Mouse (Mus musculus): Measurements from ENCODE around the gene Psmb5. TPM values are rescaled to one million over a fixed set of nuclear protein-coding genes. Genes with fewer than 3 reads are reported as not detected.

The Psmb5 gene
- polyA plus RNA-seq, 1 experiment from 2014 or later: 399 TPM

GRCm38 (mm10) chr14:54603038-54603654 lies 14.7 kb downstream of the Psmb5 start:
- Histone ChIP-seq H3K27ac (peak overlapping the region; percentile 92), H3K4me1 (peaks cover 29% of the 10 kb centered on the region), H3K36me3 (replicated peaks) (no peaks in the 10 kb centered on the region; the same call in 1 of the 2 replicates), H3K9ac (peak overlapping the region; percentile 78), H3K4me3 (replicated peaks) (peak overlapping the region; percentile 67), H3K27me3 (no peaks in the 10 kb centered on the region), H3K4me2 (peak overlapping the region; percentile 55), H3K9me3 (no peaks in the 10 kb centered on the region)
- under 1% methylated on average over 46 of the region's 46 CpGs for WGBS
- ATAC-seq (ENCODE audit: low FRiP score): peak; percentile 100

- H3K9ac ChIP-seq: peak overlapping the region; percentile 78
- H3K4me1 ChIP-seq: peaks cover 29% of the 10 kb centered on the region
- peak overlapping the region; percentile 92 for H3K27ac ChIP-seq
- no peaks in the 10 kb centered on the region for H3K9me3 ChIP-seq
- H3K27me3 ChIP-seq: no peaks in the 10 kb centered on the region
- H3K4me3 ChIP-seq (replicated peaks): peak overlapping the region; percentile 67
- H3K4me2 ChIP-seq: peak overlapping the region; percentile 55
- 49% methylated on average over 4 of the region's 4 CpGs for WGBS
- no peaks in the 10 kb centered on the region; the same call in 1 of the 2 replicates for H3K36me3 ChIP-seq (replicated peaks)
- ATAC-seq (ENCODE audit: low FRiP score): peak; percentile 15; the same call in 1 of the 2 replicates
Measured at GRCm38 (mm10) chr14:54602613-54603012, 15.2 kb downstream of the Psmb5 start.

GRCm38 (mm10) chr14:54601601-54602000 lies 16.2 kb downstream of the Psmb5 start:
- Histone ChIP-seq H3K27ac (no peak overlapping the region), H3K4me2 (no peak overlapping the region), H3K4me1 (peaks cover 29% of the 10 kb centered on the region), H3K4me3 (replicated peaks) (no peak overlapping the region), H3K36me3 (replicated peaks) (peaks cover 2% of the 10 kb centered on the region; the same call in 1 of the 2 replicates), H3K27me3 (no peaks in the 10 kb centered on the region), H3K9me3 (no peaks in the 10 kb centered on the region), H3K9ac (no peak overlapping the region)
- ATAC-seq (ENCODE audit: low FRiP score): no peak
- WGBS: 80% methylated on average over 2 of the region's 2 CpGs

GRCm38 (mm10) chr14:54597084-54597483 lies 20.7 kb downstream of the Psmb5 start:
- Histone ChIP-seq H3K4me2 (no peak overlapping the region), H3K27ac (no peak overlapping the region), H3K9ac (no peak overlapping the region), H3K9me3 (no peaks in the 10 kb centered on the region; the same call in 1 of the 2 replicates), H3K27me3 (no peaks in the 10 kb centered on the region), H3K4me3 (replicated peaks) (no peak overlapping the region), H3K4me1 (no peaks in the 10 kb centered on the region), H3K36me3 (replicated peaks) (peaks cover 25% of the 10 kb centered on the region)
- 83% methylated on average over 7 of the region's 7 CpGs for WGBS
- no peak for ATAC-seq (ENCODE audit: low FRiP score)

DNA sequence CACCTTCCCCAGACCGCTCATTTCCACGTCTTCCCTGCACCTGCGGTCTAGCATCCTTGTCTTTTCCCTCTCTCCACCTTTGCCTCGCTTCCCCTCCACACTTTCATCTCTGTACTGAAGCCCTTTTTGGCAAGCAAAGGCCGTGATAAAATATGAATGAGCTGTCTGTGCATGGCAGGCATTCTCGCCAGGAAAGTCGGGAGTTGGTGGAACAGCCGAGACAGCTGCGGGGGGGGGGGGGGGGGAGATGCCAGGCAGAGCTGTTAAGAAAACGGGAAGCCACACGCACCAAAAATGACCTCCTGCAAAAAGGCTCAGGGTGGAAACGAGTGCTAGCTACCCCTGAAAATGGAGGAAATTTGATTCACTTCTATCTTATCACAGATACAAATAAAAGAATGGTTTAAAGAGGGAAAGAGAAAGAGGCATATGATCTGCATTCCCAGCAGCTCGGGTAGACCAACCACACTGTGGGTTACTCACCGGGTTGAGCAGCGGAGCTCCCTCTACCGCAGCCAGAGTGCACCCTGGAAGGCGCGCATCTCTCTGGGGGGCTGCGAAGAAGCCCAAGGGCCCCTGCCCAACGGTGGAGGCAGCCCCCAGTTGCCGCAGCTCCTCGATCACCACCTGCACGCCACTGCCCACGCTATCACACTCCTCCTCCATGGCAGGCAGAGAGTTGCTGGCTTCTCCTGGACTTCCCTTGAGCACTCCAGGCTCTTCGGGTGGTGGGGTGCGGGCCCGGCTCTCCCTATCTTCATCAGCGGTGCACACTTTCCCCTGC lies 23.0 kb downstream of the Psmb5 start:
- H3K9ac ChIP-seq: peak overlapping the region; percentile 30; the same call in 1 of the 2 replicates
- H3K27ac ChIP-seq: no peak overlapping the region
- peaks cover 27% of the 10 kb centered on the region for H3K36me3 ChIP-seq (replicated peaks)
- H3K4me3 ChIP-seq (replicated peaks): no peak overlapping the region
- no peak overlapping the region for H3K4me2 ChIP-seq
- H3K4me1 ChIP-seq: no peaks in the 10 kb centered on the region
- H3K27me3 ChIP-seq: no peaks in the 10 kb centered on the region
- no peaks in the 10 kb centered on the region; the same call in 1 of the 2 replicates for H3K9me3 ChIP-seq
- 0 out of 2 replicates have a peak, but pooled peaks have one; percentile 17 for ATAC-seq (ENCODE audit: low FRiP score)
- WGBS: 66% methylated on average over 27 of the region's 28 CpGs

DNA sequence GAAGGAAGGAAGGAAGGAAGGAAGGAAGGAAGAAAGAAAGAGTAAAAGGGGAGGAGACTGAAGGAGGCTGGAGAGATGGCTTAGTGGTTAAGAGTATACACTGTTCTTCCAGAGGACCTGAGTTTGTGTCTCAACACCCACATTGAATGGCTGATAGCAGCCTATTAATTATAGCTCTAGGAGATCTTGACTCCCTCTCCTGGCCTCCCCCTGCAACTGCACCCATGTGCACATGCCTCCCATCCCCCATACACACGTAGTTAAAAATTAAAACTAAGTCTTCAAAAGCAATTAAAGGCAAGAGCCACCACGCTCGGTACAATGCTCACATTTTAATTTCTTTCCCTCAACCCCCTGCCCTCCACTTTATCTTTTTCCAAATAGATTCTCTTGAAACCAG lies 23.8 kb downstream of the Psmb5 start:
- H3K36me3 ChIP-seq (replicated peaks): peaks cover 27% of the 10 kb centered on the region
- H3K4me2 ChIP-seq: no peak overlapping the region
- no peaks in the 10 kb centered on the region for H3K4me1 ChIP-seq
- H3K9ac ChIP-seq: no peak overlapping the region
- H3K27me3 ChIP-seq: no peaks in the 10 kb centered on the region
- WGBS: 95% methylated on average over 3 of the region's 3 CpGs
- H3K4me3 ChIP-seq (replicated peaks): no peak overlapping the region
- ATAC-seq (ENCODE audit: low FRiP score): no peak
- no peaks in the 10 kb centered on the region; the same call in 1 of the 2 replicates for H3K9me3 ChIP-seq
- H3K27ac ChIP-seq: no peak overlapping the region

- Histone ChIP-seq H3K4me1 (no peaks in the 10 kb centered on the region), H3K9me3 (no peaks in the 10 kb centered on the region; the same call in 1 of the 2 replicates), H3K36me3 (replicated peaks) (peaks cover 27% of the 10 kb centered on the region), H3K27ac (no peak overlapping the region), H3K9ac (no peak overlapping the region), H3K27me3 (no peaks in the 10 kb centered on the region), H3K4me2 (no peak overlapping the region), H3K4me3 (replicated peaks) (no peak overlapping the region)
- WGBS: 80% methylated on average over 10 of the region's 10 CpGs
- ATAC-seq (ENCODE audit: low FRiP score): no peak
Measured at GRCm38 (mm10) chr14:54592319-54592934, 25.4 kb downstream of the Psmb5 start.

GRCm38 (mm10) chr14:54591056-54591455 lies 26.8 kb downstream of the Psmb5 start:
- H3K4me1 ChIP-seq: no peaks in the 10 kb centered on the region
- H3K27ac ChIP-seq: no peak overlapping the region
- H3K36me3 ChIP-seq (replicated peaks): peaks cover 25% of the 10 kb centered on the region
- no peak overlapping the region for H3K9ac ChIP-seq
- H3K9me3 ChIP-seq: no peaks in the 10 kb centered on the region; the same call in 1 of the 2 replicates
- no peak for ATAC-seq (ENCODE audit: low FRiP score)
- H3K4me2 ChIP-seq: no peak overlapping the region
- no peak overlapping the region for H3K4me3 ChIP-seq (replicated peaks)
- 91% methylated on average over 16 of the region's 16 CpGs for WGBS
- H3K27me3 ChIP-seq: no peaks in the 10 kb centered on the region

DNA sequence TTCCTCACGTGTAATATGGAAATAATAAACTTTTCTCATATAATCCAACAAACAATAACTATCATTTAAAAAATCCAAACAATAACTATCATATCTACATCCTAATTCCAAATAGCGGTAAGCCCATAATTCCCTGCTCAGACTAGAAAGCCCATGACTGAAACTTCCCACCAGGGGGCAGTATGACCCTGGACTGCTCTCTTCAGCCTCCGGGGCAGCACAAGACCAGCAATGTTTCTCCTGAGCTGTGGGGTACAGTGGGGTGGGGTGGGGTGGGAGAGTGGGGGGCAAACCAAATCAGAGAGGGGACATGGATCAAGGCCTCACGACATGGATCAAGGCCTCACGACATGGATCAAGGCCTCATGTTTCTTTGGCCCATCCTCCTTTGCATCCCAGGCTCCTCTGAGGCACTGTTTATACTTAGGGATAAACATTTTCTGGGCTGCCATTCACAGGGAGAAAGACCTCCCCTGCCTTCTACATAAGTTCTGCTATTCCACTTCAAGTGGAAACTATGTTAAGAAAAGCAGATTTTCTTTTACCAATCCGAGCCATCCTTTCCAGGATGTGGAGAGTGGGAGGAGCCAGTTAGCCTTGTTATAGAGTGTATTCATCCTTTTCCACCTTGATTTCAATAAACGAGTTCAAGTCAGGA lies 34.0 kb downstream of the Psmb5 start:
- H3K9ac ChIP-seq: no peak overlapping the region
- no peaks in the 10 kb centered on the region for H3K9me3 ChIP-seq
- no peak overlapping the region for H3K27ac ChIP-seq
- 46% methylated on average over 7 of the region's 7 CpGs for WGBS
- no peaks in the 10 kb centered on the region for H3K27me3 ChIP-seq
- H3K4me3 ChIP-seq (replicated peaks): no peak overlapping the region
- H3K36me3 ChIP-seq (replicated peaks): peaks cover 21% of the 10 kb centered on the region; the same call in 1 of the 2 replicates
- no peaks in the 10 kb centered on the region for H3K4me1 ChIP-seq
- H3K4me2 ChIP-seq: no peak overlapping the region
- peak; percentile 63; the same call in 1 of the 2 replicates for ATAC-seq (ENCODE audit: low FRiP score)

GRCm38 (mm10) chr14:54582536-54582935 lies 35.3 kb downstream of the Psmb5 start:
- 91% methylated on average over 9 of the region's 9 CpGs for WGBS

GRCm38 (mm10) chr14:54579638-54580037 lies 38.2 kb downstream of the Psmb5 start:
- H3K4me1 ChIP-seq: peaks cover 36% of the 10 kb centered on the region

More at GRCm38 (mm10) chr14:54582536-54582935, 35.3 kb downstream of the Psmb5 start:
- Histone ChIP-seq H3K4me3 (replicated peaks) (no peak overlapping the region), H3K27me3 (no peaks in the 10 kb centered on the region), H3K36me3 (replicated peaks) (peaks cover 21% of the 10 kb centered on the region; the same call in 1 of the 2 replicates), H3K4me1 (peaks cover 10% of the 10 kb centered on the region), H3K4me2 (no peak overlapping the region), H3K9me3 (no peaks in the 10 kb centered on the region), H3K27ac (no peak overlapping the region), H3K9ac (no peak overlapping the region)
- no peak for ATAC-seq (ENCODE audit: low FRiP score)

More at GRCm38 (mm10) chr14:54579638-54580037, 38.2 kb downstream of the Psmb5 start:
- WGBS: 91% methylated on average over 7 of the region's 7 CpGs
- no peak overlapping the region for H3K9ac ChIP-seq
- no peak overlapping the region for H3K27ac ChIP-seq
- no peak overlapping the region for H3K4me3 ChIP-seq (replicated peaks)
- no peak overlapping the region for H3K4me2 ChIP-seq
- H3K27me3 ChIP-seq: peaks cover 11% of the 10 kb centered on the region; the same call in 1 of the 2 replicates
- H3K36me3 ChIP-seq (replicated peaks): peaks cover 12% of the 10 kb centered on the region; the same call in 1 of the 2 replicates
- H3K9me3 ChIP-seq: no peaks in the 10 kb centered on the region
- no peak for ATAC-seq (ENCODE audit: low FRiP score)

All from forebrain, embryonic 12.5 days (tissue).